Mouse (Mus musculus) myocyte (in vitro differentiated cells): Measurements from ENCODE around the gene BC024978.

Experiments used
- CEBPB ChIP-seq: IDR thresholded peaks from 2 replicates; pipeline ENCODE4 v1.6.1; 2011; ENCODE audit warnings: mild to moderate bottlenecking, moderate library complexity; ENCODE audit not compliant: poor library complexity, insufficient read depth, severe bottlenecking
- E2F4 ChIP-seq: IDR thresholded peaks from one replicate; pipeline ENCODE4 v1.6.1; 2011; ENCODE audit warnings: mild to moderate bottlenecking, control low read depth, moderate library complexity; ENCODE audit not compliant: insufficient read depth
- MAX ChIP-seq: IDR thresholded peaks from one replicate; pipeline ENCODE4 v1.6.1; 2011; ENCODE audit warnings: low read depth, mild to moderate bottlenecking, control low read depth
- MYOD1 ChIP-seq, 3 experiments: IDR thresholded peaks; one replicate each; pipeline ENCODE4 v1.6.1; 2011; ENCODE audit warnings: control low read depth in 2 of 3, low read depth in 2 of 3, mild to moderate bottlenecking in 2 of 3, moderate library complexity in 1 of 3; ENCODE audit not compliant: insufficient read length in 2 of 3, control insufficient read depth in 1 of 3
- MYOG ChIP-seq, 3 experiments: IDR thresholded peaks; one replicate each; pipeline ENCODE4 v1.6.1; 2011; ENCODE audit warnings: control low read depth in 2 of 3, low read depth in 2 of 3, mild to moderate bottlenecking in 2 of 3; ENCODE audit not compliant: insufficient read length in 2 of 3, control insufficient read depth in 1 of 3, insufficient read depth in 1 of 3
- POLR2A ChIP-seq: IDR thresholded peaks from one replicate; pipeline ENCODE4 v1.6.1; 2011; ENCODE audit warnings: low read depth, mild to moderate bottlenecking, control low read depth, moderate library complexity; ENCODE audit not compliant: insufficient read length
- POLR2AphosphoS2 ChIP-seq: IDR thresholded peaks from one replicate; pipeline ENCODE4 v1.6.1; 2011; ENCODE audit warnings: low read depth, control low read depth; ENCODE audit not compliant: insufficient read length
- REST ChIP-seq: IDR thresholded peaks from one replicate; pipeline ENCODE4 v1.6.1; 2011; ENCODE audit warnings: mild to moderate bottlenecking, control low read depth, moderate library complexity; ENCODE audit not compliant: insufficient read depth, insufficient read length
- SRF ChIP-seq: IDR thresholded peaks from one replicate; pipeline ENCODE4 v1.6.1; 2011; ENCODE audit warnings: low read depth; ENCODE audit not compliant: control insufficient read depth, insufficient read length
- TCF12 ChIP-seq: IDR thresholded peaks from one replicate; pipeline ENCODE4 v1.6.1; 2011; ENCODE audit warnings: mild to moderate bottlenecking, control low read depth; ENCODE audit not compliant: poor library complexity, insufficient read depth, severe bottlenecking
- TCF3 ChIP-seq: IDR thresholded peaks from one replicate; pipeline ENCODE4 v1.6.1; 2011; ENCODE audit warnings: low read depth, control low read depth; ENCODE audit not compliant: insufficient read length
- USF1 ChIP-seq: IDR thresholded peaks from one replicate; pipeline ENCODE4 v1.6.1; 2011; ENCODE audit warnings: low read depth, mild to moderate bottlenecking, control low read depth, moderate library complexity

GRCm38 (mm10) chr7:27227276-27227675 is 31.7 kb downstream of the BC024978 start:
- TF ChIP-seq MYOD1 (IDR thresholded peaks at IDR 0.05; ENCODE audit: control insufficient read depth in 1 of 3, insufficient read length in 2 of 3, low read depth in 2 of 3) (no peak), TCF12 (no peak), POLR2A (no peak), MAX (no peak), POLR2AphosphoS2 (no peak), SRF (no peak), E2F4 (no peak), CEBPB (no peak), USF1 (no peak), REST (no peak), MYOG (IDR thresholded peaks at IDR 0.05; ENCODE audit: control insufficient read depth in 1 of 3, insufficient read depth in 1 of 3, insufficient read length in 2 of 3, low read depth in 2 of 3) (no peak), TCF3 (no peak)
